Mouse (Mus musculus) megakaryocyte, embryonic 14.5 days (primary cell): ENCODE data around the gene Fto.

ENCODE experiments used
- FLI1 ChIP-seq: IDR thresholded peaks from 2 replicates; pipeline ENCODE4 v1.6.1; 2012; ENCODE audit warnings: low read length, inconsistent platforms, mixed read lengths
- GATA1 ChIP-seq: IDR thresholded peaks from 3 replicates; pipeline ENCODE4 v1.6.1; 2012; ENCODE audit warnings: mixed read lengths, low read length, inconsistent platforms, borderline replicate concordance

GRCm38 (mm10) chr8:91557041-91557587 is 243.8 kb downstream of the Fto start:
- TF ChIP-seq GATA1 (no peak), FLI1 (no peak)
